Mouse (Mus musculus): ENCODE measurements around the gene Zdhhc19.
"Not testable (repeated sequence)": the region's sequence is repeated elsewhere in the genome, so short reads cannot be mapped to it uniquely, and the experiment has no call there.

Gene Zdhhc19

DNA sequence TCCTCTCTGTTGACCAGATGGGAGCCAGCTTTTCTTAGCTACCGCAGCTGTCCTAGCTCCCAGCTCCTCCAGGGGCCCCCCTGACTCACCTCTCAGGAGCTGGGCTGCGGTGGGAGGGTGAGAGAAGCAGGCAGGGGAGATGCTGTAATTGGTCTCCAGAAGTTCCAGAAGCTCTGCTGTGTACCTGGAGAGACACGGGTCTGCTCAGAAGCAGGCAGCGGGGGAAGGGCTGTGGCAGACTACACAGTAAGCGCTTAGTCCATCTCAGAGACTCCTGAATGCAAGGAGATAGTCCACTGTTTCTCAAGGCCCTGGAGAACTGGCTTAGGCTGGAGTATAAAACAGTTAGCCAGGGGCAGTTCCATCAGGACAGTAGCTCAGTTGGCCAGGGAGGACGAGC, 10.0 kb upstream of the Zdhhc19 start:
- no peak for DNase-seq (ENCODE audit: extremely low spot score, low read depth, low spot score)

DNA sequence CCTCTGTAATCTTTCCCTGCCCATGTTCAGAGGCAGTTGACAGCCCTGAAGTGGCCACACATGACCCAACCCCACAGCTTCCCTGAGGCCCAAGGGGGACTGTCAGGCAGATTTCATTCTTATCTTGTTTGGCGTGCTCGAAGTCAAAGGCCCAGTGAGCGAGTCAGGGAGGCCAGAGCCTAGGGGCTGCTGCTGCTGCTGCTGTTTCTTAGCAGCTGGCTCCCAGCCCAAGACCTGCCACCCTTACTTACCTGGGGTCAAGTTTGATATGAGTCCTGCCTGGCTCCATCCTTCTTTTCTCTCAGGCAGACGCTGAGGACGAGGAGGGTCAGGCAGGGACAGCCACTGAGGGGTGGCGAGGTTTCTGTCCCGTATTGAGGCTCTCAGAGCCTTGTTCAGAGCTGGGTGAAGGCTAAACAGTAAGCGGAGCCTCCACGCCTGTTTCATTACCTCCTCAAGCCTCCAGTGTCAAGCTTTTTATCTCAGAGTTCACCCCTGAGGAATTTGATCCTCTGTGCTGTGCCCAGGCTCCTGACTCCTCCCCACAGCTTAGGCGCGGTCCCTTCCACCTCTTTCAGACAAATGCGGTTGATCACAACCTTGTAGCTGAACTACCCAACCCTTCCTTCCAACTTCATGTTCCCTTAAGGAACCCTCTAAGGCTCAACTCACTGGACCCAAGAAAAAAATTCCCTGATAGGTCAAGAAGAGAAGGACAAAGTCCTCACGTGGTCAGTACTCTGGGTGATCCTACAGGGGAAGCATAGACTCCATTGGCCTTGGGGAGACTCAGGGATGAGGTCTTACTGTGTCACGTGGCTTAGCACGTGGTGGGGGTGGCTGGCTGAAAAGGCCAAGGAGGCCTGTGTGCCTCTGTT, 8.6 kb upstream of the Zdhhc19 start, which contains the start of gene Slc51a:
Gene Slc51a, minus strand, starts transcription at position 646 of the 878 bp plus-strand sequence.
- no peak for DNase-seq (ENCODE audit: extremely low spot score, low read depth, low spot score)

DNA sequence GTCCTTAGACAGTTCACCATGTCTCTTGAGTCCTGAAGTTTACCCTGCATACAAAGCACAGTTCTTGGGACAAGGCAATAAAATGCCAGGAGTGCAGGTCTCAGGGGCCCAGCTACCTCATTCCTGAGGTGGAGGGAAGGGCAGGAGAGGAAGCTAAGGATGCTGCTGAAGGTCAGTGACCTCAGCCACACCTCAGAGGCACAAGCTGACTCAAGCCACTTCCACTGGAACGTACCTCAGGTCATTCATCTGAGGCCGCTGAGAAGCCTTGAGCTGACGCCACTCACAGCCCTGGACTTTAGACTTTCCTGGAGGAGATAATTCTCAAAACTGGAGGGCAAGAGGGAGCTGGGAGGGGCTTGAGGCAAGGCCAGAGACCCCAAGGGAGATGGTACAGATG, 7.1 kb upstream of the Zdhhc19 start:
- DNase-seq (ENCODE audit: extremely low spot score, low read depth, low spot score): no peak

DNA sequence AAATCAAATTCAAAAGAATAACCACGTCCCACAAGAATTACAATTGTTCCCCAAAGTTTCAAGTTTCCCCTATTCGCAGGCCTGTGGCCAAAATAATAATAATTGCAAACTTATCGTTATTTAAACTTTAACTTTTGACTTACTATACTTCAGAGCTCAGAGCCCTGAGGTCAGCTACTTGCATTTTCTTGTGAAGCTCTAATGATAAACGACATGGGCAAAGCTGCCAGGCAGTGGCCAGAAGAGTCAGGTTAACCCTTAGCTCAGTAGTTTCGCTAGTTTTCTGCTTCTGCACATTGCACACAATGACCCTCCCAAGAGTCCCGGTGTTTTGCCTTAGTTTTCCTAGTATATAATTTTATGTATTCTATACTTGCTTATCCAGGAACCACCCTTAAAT, 1.7 kb upstream of the Zdhhc19 start:
- not testable (repeated sequence) for DNase-seq (ENCODE audit: extremely low spot score, low read depth, low spot score)

DNA sequence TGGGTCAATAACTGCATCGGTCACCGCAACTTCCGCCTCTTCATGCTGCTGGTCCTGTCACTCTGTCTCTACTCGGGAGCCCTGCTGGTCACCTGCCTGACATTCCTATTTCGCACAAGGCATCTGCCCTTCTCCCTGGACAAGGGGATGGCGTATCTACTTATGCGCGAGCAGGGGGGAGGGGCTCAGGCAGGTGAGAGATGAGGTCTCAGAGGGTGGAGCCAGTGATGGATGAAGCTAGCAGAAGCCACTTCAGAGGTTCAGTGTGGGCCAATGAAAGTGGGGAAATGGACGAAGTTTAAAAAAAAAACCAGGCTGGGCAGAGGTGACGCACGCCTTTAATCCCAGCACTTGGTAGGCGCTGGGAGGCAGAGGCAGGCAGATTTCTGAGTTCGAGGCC, 2.9 kb downstream of the Zdhhc19 start:
- no peak for DNase-seq (ENCODE audit: extremely low spot score, low read depth, low spot score)

DNA sequence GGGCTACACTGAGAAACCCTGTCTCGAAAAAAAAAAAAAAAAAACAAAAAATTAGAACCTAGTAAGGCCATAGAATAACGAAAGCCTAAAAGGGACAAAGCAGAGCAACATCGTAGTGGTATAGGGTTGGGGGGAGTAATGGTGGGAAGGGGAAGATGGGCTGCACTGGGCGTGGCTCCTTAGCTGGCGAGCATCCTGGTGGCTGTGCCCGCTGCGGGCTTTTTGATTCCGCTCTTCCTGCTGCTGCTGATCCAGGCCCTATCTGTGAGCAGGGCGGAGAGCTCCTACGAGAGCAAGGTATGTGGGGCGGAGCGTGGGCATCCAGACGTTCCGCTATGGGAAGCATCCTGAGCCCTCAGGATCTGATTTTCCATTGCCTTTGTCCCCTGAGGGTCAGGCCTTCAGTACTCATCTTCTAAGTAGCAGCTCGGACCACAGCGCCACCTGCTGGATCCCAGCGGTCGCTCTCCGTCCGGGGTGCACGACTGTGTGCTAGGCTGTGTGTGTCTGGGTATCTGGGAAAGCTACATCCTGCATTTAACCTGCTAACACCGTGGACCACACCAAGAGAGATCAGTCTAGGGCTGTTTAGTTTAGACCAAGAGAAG, 3.5 kb downstream of the Zdhhc19 start:
- no peak for DNase-seq (ENCODE audit: extremely low spot score, low read depth, low spot score)

DNA sequence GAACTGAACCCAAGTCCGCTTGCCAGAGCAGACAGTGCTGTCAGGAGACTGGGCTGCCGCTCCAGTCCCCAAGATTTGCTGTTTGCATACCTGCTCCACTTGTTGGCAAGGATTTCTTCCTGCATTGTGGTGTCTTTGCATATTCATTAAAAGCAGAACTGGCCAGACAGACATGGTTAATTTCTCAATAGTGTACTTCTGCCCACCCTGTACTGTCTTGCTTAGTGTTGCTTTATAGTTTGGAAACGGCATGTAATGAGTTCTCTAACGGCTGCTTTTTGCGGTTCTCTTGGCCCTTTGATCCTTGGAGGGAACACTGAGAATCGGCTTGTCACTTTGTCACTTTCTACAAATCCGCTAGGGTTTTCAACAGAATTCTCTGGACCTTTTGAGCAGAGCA, 5.4 kb downstream of the Zdhhc19 start:
- no peak for DNase-seq (ENCODE audit: extremely low spot score, low read depth, low spot score)

DNA sequence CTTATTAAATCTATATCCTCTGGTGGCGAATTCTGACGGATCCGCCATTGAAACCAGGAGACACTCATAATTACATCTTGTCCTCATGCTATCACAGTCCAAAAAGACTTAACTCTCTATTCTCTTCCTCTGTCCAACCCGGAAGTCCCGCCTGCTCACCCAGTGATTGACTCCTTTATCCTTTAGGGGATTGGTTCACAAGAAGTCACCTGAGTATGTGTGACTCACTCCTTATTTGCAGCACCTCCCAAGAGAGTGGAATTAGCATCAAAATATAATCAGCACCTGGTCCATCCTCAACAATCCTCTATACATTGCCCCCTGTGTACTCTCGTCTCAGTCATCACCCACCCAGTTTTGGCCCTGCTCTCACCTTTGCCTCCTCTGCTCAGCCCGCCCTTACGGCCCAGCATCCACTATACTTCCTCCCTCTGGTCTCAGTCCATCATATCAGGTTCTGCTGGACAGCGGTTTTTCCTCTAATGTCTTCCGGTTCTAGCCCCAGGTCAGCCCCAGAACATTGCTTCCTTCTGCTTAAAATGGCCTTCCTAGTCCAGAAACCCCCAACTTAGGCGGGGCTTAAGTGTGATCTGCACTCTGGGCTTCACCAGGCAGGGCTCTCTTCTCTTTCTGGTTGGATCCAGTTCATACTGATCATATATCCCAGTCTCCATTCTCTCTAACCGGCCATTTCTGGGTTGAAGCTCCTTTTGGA, 6.7 kb downstream of the Zdhhc19 start:
- no peak for DNase-seq (ENCODE audit: extremely low spot score, low read depth, low spot score)

DNA sequence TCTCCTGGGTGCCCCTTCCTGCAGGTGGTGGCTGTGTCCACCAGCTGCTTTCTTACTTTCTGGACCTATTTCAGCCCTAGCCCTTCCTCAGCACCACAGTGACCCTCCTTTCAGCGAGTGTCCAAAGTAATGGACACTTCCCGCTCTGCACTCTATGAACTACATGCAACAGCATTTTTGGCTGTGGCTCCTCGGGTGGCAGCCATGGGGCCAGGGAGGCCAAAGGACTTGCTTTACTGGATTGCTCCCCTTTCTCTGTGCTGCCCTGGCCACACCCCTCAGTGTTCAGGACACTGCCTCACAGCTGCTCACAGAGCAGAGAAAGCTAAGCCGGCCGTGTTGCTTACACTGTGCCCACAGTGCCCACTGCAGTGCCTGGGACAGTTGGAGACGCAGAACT, 7.6 kb downstream of the Zdhhc19 start:
- no peak for DNase-seq (ENCODE audit: extremely low spot score, low read depth, low spot score)

DNA sequence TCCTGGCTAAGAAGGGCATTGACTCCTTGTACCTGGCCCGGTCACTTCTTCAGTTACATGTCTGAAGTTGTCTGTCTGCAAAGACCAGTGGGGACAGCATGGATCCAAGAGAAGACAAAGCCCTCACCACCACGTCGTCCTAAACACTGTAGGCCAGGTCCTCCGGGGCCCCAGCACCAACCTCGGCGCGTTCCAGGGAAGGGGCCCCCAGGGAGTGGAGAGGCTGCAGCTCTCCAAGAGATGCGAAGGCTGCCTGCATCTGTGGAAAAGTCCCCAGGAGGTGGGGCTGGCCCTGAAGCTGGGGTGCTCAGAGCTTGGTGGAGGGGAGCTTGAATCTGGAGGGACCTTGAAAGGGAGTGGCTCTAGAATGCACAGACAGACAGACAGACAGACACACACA, 10.2 kb downstream of the Zdhhc19 start:
- no peak for DNase-seq (ENCODE audit: extremely low spot score, low read depth, low spot score)

DNA sequence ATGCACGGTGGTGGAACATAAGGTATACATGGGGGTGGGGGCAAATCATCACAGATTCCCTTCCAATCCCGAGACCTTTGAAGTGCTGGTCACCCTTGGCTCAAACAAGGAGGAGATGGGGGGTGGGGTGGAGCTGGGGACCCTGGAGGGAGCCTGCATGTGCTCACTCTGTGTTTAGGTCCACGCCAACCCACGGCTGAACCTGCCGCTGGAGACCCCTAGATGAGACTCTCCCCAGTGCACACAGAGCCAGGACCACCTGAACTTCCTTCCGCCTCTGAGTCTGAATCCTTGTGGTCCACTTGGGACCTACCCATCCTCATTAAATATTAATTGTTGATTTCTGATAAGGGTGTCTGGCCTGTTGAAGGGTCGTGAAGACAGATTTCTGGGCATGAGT, 10.8 kb downstream of the Zdhhc19 start:
- no peak for DNase-seq (ENCODE audit: extremely low spot score, low read depth, low spot score)

DNA sequence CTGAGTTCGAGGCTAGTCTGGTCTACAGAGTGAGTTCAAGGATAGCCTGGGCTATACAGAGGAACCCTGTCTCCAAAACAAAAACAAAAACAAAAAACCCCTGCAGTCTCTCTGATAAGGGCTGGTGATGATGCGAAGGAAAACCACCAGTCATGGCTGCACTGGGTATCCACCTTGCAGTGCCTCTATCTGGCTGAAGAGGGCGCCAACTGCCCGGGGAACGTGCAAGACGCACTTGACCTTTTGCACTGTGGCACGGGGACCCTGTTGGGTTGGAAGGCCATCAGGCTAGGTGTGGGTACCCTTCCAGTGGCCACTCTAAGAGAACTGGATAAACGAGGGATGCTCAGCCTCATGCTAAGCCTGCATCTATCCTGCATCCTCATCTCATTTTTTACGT, 11.3 kb downstream of the Zdhhc19 start:
- no peak for DNase-seq (ENCODE audit: extremely low spot score, low read depth, low spot score)

DNA sequence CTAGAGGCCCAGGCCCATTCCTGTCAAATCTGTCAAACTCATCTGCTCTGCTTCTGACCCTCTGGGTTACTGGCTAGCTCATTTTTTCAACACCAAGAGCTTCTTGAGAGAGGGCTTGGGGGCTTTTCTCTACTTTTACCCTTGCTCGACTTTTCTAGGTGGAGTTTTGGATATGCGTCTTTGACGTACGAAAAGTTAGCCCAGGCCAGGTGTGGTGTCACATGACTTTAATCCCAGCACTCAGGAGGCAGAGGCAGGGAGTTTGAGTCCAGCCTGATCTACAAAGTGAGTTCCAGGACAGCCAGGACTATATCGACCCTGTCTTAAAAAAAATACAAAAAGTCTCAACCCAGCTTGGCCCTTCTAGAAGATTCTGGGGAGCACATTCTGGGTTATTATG, 12.0 kb downstream of the Zdhhc19 start:
- no peak for DNase-seq (ENCODE audit: extremely low spot score, low read depth, low spot score)

DNA sequence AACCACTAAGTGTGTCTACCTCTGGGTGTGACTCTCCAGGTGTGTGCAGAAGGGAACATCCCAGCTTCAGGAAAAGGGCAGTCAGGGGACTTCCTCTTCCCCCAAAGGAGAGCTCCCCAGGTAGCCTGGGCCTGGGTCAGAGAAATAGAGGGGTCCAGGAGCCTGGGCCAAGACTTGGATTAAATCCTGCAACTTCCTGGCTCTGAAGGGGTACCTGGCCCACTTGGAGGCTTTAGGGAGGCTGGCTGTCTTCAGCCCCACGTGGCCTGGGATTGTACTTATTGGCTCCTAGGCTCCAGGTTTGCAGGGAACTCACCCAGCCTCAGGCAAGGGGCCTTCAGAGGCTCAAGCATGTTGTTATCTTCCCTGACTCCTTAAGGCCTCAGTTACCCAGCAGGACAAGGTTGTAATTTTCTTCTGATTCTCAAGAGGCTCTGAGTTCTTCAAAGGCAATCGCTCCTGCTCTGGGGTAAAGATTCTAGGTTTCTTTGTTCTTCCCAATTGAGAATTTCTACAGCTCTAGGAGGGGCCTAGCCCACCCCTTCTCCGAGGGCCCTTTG, 12.5 kb downstream of the Zdhhc19 start:
- DNase-seq (ENCODE audit: extremely low spot score, low read depth, low spot score): no peak

DNA sequence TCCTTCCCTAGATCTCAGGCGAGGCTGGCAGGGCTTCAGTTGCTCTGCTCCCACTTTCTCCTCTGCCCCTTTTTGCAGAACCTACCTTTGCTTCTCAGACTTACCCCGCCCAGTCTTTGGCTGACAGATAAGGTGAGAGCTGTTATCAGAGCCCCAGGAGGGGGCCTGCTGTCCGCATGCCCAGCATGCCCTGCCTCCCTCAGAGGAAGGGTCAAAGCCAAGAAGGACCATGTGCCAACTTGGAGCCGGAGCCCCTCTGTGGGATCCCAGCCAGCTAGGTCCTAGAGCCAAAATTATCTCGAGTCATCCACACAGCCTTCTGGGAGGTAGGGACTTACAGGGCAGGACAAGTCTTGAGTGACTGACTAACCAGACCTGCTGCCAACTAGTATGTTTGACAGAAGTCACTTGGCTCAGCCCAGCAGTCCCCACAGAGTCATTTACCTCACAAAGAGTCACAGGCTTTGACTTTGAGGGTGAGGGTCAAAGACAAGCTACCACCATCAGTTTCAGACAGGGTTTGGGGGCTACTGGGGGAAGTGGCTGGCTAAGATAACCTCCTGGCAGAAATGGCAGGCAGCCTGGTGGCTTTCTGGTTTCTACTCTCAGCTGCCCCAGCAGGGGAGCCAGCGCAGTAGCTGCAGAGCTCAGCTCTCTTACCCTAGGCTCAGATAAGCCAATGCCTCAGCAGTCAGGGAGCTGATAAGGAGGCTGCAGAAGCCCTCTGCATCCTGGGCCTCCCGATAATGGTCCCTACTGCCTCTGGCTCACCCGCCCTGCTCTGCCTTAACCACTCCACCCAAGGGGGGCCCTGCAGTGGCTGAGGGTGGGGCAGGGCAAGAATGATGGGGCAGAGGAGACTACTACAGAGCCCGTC, 13.2 kb downstream of the Zdhhc19 start:
- no peak for DNase-seq (ENCODE audit: extremely low spot score, low read depth, low spot score)

DNA sequence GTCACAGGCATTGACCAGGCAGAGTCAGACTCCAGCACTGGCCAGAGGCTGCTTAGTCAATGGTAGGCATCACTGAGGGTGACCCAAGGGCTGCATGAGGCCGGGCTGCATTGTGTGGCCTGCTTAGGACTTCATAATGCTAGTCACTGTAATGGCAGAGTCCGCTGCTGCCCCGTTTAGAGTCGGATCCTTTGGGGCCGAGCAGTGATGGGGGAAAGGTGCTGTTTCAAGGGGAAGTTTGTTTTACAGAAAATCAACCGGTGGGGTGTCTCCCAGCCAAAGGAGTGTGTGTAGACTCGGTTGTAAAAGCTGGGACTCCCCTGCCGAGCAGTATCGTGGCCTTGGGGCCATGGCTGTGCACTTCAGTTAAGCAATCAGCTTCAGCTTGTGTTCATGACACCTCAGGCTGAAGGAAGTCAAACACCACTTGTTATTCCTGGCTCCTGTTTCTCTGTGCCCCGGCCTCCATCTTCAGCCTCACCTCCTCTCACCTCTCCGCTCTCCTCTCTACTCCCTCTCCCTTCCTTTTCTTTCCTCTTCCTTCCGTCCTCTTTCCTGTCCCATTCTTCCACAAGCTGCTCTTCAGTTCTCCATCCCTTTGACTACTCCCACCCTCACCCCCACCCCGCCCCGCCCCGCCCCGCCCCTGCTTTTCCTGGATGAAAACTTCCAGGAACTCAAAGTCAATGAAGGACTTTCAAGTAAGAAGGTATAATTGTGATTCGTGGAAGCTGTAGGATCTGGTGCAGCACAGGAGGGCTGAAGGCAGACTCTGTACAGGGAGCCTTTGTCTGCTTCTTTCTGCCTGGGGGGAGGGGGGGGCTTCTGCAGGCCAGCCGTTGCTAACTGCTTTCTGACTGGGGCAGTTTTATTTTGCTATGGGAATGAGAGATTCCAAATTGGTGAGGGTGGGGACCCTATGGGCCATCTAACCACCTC, 14.6 kb downstream of the Zdhhc19 start:
- DNase-seq (ENCODE audit: extremely low spot score, low read depth, low spot score): no peak

DNA sequence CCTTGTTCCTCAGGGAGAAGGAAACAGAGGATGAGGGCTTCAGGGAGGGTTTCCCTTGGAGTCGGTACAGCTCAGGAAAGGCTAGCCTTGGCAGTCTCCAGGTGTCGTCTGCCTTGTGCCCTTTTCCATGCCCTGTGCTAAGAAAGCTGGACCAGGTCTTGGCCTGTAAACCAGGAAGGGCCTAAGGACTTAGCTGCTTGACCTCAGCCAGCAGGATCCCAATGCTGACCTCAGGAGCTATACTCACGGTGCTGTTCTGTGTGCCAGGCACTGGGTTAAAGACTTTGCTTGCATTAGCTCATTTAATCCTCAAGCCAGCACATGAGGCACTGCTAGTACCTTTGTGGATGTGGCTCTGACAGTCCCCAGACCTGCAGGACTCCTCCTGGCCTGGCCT, 15.3 kb downstream of the Zdhhc19 start:
- DNase-seq (ENCODE audit: extremely low spot score, low read depth, low spot score): no peak

DNA sequence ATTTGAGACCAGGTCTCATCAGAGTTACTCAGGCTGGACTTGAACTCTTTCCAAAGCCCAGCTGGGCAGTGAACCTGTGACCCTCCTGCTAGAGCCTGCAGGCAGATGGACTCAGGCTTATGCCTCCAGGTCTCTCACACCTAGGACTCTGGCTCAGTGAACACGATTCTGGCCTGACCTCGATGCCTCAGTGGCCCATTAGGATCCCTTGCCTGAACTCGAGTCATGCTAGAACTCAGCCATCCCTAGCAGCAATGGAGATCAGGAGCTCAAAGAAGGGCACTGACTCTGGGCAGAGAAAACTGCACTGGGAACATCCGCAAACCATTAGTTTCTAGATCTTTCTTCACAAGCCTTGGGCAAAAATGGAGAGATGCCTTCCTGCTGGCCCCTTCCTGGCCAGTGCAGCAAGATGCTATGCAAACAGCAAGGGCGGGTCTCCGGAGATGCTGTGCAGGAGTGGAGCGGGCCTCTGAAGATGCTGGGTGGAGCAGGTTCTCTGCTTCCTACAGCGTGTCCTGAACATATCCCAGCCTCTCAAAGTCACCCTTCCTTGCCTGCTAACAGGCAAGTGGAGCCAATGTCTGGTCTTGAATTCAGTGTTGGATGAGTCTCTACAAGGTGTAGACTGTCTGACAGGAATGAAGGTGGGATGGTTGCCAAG, 15.9 kb downstream of the Zdhhc19 start:
- no peak for DNase-seq (ENCODE audit: extremely low spot score, low read depth, low spot score)

DNA sequence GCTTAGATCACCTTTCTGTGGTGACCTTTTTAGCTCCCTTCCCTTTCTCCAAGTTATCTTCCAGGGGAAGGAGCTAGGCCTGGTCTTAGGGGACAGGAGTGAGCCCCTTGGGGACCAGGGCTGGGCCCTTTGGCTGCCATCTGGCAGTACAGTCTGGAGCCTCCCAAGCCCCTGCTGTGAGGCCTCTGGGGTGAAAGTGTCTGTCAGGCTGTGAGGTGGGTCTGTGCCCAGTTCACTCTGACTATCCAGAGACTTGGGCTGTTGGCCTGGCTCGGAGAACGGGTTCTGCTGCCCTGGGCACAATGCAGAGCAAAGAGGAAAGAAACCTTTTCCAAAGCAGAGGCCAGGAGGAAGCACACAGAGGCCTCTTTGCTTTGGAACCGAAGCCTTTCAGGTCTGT, 16.9 kb downstream of the Zdhhc19 start:
- DNase-seq (ENCODE audit: extremely low spot score, low read depth, low spot score): no peak
